Mouse (Mus musculus): Measurements from ENCODE around the gene Vmn1r1. TPM values are rescaled to one million over a fixed set of nuclear protein-coding genes. Genes with fewer than 3 reads are reported as not detected.
A peak's percentile ranks its signal among the peaks of the same experiment; 100 is the strongest.

Vmn1r1 gene
- polyA plus RNA-seq, 1 experiment from 2014 or later: not detected

DNA sequence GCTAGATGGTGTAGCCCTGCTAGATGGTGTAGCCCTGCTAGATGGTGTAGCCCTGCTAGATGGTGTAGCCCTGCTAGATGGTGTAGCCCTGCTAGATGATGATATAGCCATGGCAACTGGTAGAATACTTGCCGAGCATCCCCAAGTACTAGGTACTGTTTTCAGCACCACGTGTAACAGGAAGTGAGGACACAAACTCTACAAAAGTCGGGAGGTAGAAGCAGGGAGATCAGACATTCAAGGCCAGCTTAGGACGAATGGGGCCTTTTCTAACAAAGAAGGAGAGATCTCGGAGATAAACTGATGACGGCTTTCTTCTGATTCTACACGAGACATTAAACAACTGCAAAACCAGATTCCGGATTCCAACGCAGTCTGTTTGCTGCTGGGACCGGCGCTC, 54.1 kb downstream of the Vmn1r1 start:
- Histone ChIP-seq H3K27ac (ENCODE audit: low read length) (no peak overlapping the region), H3K36me3 (ENCODE audit: control insufficient read depth, insufficient read depth) (no peaks in the 10 kb centered on the region), H3K9me3 (replicated peaks; ENCODE audit: control insufficient read depth, low read length) (no peaks in the 10 kb centered on the region), H3K9ac (ENCODE audit: low read length) (no peak overlapping the region), H3K4me2 (ENCODE audit: low read depth, low read length) (no peak overlapping the region), H3K27me3 (ENCODE audit: control insufficient read depth, insufficient read depth, low read length) (no peaks in the 10 kb centered on the region), H3K4me1 (ENCODE audit: control insufficient read depth, insufficient read depth, low read length) (peaks cover 23% of the 10 kb centered on the region), H3K4me3 (ENCODE audit: low read length) (no peak overlapping the region)
- 86% methylated on average over 11 of the region's 11 CpGs for WGBS
- ATAC-seq (replicated peaks; ENCODE audit: extremely low read depth, insufficient read depth, low FRiP score): no peak

DNA sequence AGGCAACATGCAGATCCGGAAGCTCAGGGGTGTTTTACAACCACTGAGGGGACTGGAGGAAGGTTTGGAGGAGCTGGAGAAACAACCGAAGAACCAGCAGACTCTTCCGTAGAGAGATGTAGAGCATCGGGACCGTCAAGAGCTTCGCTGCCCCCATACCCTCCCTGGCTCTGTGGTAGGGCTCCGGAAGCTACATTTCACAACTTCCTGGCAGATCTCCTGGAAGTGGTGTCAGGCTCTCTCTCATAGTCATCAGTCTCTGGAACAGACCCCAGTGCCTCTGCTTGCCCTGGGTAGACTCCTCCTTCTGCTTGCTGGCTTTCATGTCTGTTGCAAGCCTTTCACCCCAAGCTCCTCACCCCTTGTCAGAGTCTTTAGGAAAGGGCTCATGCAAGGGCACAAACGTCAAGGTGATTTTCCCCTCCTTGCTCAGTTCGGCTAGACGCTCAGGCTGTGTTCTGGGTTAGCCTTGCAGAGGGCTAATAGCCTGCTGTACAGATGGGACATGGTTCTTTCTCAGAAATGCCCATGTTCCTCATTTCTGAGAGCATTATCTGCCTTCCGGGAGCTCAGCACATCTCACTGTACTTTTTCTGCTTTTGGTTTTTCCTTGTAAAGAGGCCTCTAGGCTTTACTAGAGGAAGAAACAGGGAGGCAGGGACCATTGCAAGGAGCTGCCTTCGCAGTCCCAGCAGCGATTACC, 55.7 kb downstream of the Vmn1r1 start:
- Histone ChIP-seq H3K9me3 (replicated peaks; ENCODE audit: control insufficient read depth, low read length) (no peaks in the 10 kb centered on the region), H3K4me2 (ENCODE audit: low read depth, low read length) (no peak overlapping the region), H3K27me3 (ENCODE audit: control insufficient read depth, insufficient read depth, low read length) (no peaks in the 10 kb centered on the region), H3K4me3 (ENCODE audit: low read length) (no peak overlapping the region), H3K27ac (ENCODE audit: low read length) (peak overlapping the region; percentile 38; the same call in 1 of the 2 replicates), H3K9ac (ENCODE audit: low read length) (no peak overlapping the region), H3K4me1 (ENCODE audit: control insufficient read depth, insufficient read depth, low read length) (peaks cover 22% of the 10 kb centered on the region), H3K36me3 (ENCODE audit: control insufficient read depth, insufficient read depth) (no peaks in the 10 kb centered on the region)
- 62% methylated on average over 13 of the region's 13 CpGs for WGBS
- ATAC-seq (replicated peaks; ENCODE audit: extremely low read depth, insufficient read depth, low FRiP score): no peak

GRCm38 (mm10) chr1:182107251-182107650, 57.0 kb downstream of the Vmn1r1 start:
- H3K4me1 ChIP-seq (ENCODE audit: control insufficient read depth, insufficient read depth, low read length): peaks cover 25% of the 10 kb centered on the region
- H3K4me3 ChIP-seq (ENCODE audit: low read length): no peak overlapping the region
- ATAC-seq (replicated peaks; ENCODE audit: extremely low read depth, insufficient read depth, low FRiP score): peak; percentile 19; the same call in 1 of the 2 replicates
- no peaks in the 10 kb centered on the region for H3K36me3 ChIP-seq (ENCODE audit: control insufficient read depth, insufficient read depth)
- 0 out of 2 replicates have a peak overlapping the region, but pooled peaks have one; percentile 20 for H3K27ac ChIP-seq (ENCODE audit: low read length)
- no peaks in the 10 kb centered on the region for H3K27me3 ChIP-seq (ENCODE audit: control insufficient read depth, insufficient read depth, low read length)
- no peak overlapping the region for H3K4me2 ChIP-seq (ENCODE audit: low read depth, low read length)
- H3K9ac ChIP-seq (ENCODE audit: low read length): no peak overlapping the region
- H3K9me3 ChIP-seq (replicated peaks; ENCODE audit: control insufficient read depth, low read length): no peaks in the 10 kb centered on the region
- 45% methylated on average over 9 of the region's 9 CpGs for WGBS

DNA sequence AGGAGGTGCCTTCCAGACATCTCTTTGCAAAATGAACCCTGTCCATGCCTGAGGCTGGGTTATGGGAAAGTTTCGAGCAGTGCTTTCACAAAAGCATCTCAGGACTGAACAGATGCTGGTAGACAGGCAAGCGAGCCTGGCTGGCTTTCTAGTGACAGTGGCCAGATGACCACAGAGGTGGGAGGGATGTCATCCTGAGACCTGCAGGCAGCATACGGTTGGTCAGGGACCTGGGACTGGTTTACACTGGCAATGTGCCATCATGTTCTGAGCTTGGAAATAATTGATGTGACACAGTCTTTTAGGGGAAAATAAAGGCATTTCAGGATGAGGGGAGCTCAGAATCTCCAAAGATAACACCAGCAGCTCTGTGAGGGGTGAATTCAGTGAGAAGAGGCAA, 59.3 kb downstream of the Vmn1r1 start:
- Histone ChIP-seq H3K4me1 (ENCODE audit: control insufficient read depth, insufficient read depth, low read length) (peaks cover 13% of the 10 kb centered on the region), H3K36me3 (ENCODE audit: control insufficient read depth, insufficient read depth) (no peaks in the 10 kb centered on the region), H3K4me3 (ENCODE audit: low read length) (no peak overlapping the region), H3K9me3 (replicated peaks; ENCODE audit: control insufficient read depth, low read length) (no peaks in the 10 kb centered on the region), H3K27ac (ENCODE audit: low read length) (no peak overlapping the region), H3K4me2 (ENCODE audit: low read depth, low read length) (no peak overlapping the region), H3K27me3 (ENCODE audit: control insufficient read depth, insufficient read depth, low read length) (no peaks in the 10 kb centered on the region), H3K9ac (ENCODE audit: low read length) (no peak overlapping the region)
- 48% methylated on average over 3 of the region's 3 CpGs for WGBS
- no peak for ATAC-seq (replicated peaks; ENCODE audit: extremely low read depth, insufficient read depth, low FRiP score)

Other genes starting within 250 kb of the Vmn1r1 start
- gene Enah, start 144.5 kb downstream of the Vmn1r1 start, polyA plus RNA-seq (2015; fragmentation: Nextera tagmentation; extraction: Ambion mirVana): 13.2 and 17.3 TPM in 2 replicates
- 85.9 and 111 TPM in 2 replicates for gene Srp9, start 39.7 kb downstream of the Vmn1r1 start, polyA plus RNA-seq (2015; fragmentation: Nextera tagmentation; extraction: Ambion mirVana)
- 165 and 187 TPM in 2 replicates for gene Degs1, start 118.3 kb upstream of the Vmn1r1 start, polyA plus RNA-seq (2015; fragmentation: Nextera tagmentation; extraction: Ambion mirVana)
- 11.5 and 12.5 TPM in 2 replicates for gene Fbxo28, start 177.1 kb upstream of the Vmn1r1 start, polyA plus RNA-seq (2015; fragmentation: Nextera tagmentation; extraction: Ambion mirVana)
- gene Trp53bp2, start 244.7 kb upstream of the Vmn1r1 start, polyA plus RNA-seq (2015; fragmentation: Nextera tagmentation; extraction: Ambion mirVana): 13.1 and 14.4 TPM in 2 replicates